Mouse (Mus musculus) embryonic facial prominence, embryonic 14.5 days (tissue): Measurements from ENCODE around the gene Lemd1. TPM values are rescaled to one million over a fixed set of nuclear protein-coding genes. Genes with fewer than 3 reads are reported as not detected.

Experiments
- ATAC-seq: fragments of 200-750 bp; cut with Nextera tagmentation; 2 replicates; pipeline ENCODE4 v1.8.0; 2017; ENCODE audit warnings: low read depth, moderate number of reproducible peaks, moderate TSS enrichment
- DNase-seq: peaks from one replicate; pipeline ENCODE4 v3.0.0-alpha.2; 2015; ENCODE audit warnings: low spot score
- H3K27ac ChIP-seq: fragments of 300-500 bp; sonication (generic); replicated peaks from 2 replicates; pipeline ENCODE4 v1.5.1; 2014; ENCODE audit warnings: low read depth, mild to moderate bottlenecking, low read length, moderate library complexity
- H3K27me3 ChIP-seq: fragments of 300-500 bp; sonication (generic); replicated peaks from 2 replicates; pipeline ENCODE4 v1.6.1; 2014; ENCODE audit warnings: low read length; ENCODE audit not compliant: control insufficient read depth, insufficient read depth
- H3K36me3 ChIP-seq: fragments of 300-500 bp; sonication (generic); 2 replicates; pipeline ENCODE4 v1.6.1; 2014; ENCODE audit warnings: low read length, mixed read lengths; ENCODE audit not compliant: control insufficient read depth, insufficient read depth
- H3K4me1 ChIP-seq: fragments of 300-500 bp; sonication (generic); 2 replicates; pipeline ENCODE4 v1.6.1; 2014; ENCODE audit warnings: antibody characterized with exemption, low read length; ENCODE audit not compliant: control insufficient read depth, insufficient read depth
- H3K4me2 ChIP-seq: fragments of 300-500 bp; sonication (generic); 2 replicates; pipeline ENCODE4 v1.6.1; 2014; ENCODE audit warnings: low read depth, mild to moderate bottlenecking, low read length, moderate library complexity, mixed read lengths
- H3K4me3 ChIP-seq: fragments of 300-500 bp; sonication (generic); 2 replicates; pipeline ENCODE4 v1.5.1; 2014; ENCODE audit warnings: low read depth, mild to moderate bottlenecking, low read length
- H3K9ac ChIP-seq: fragments of 300-500 bp; sonication (generic); 2 replicates; pipeline ENCODE4 v1.6.1; 2014; ENCODE audit warnings: low read depth, mild to moderate bottlenecking, low read length, moderate library complexity, mixed read lengths
- H3K9me3 ChIP-seq: fragments of 300-500 bp; sonication (generic); 2 replicates; pipeline ENCODE4 v1.6.1; 2016; ENCODE audit warnings: low read length; ENCODE audit not compliant: control insufficient read depth
- WGBS: fragments of 180-500 bp; shearing (Covaris S2); extraction: QIAGEN DNeasy Blood & Tissue Kit; methylation state at CpG from one replicate; pipeline ENCODE4 v1.1.7; 2014; 5-methylcytosine and 5-hydroxymethylcytosine counted together
- microRNA counts: library from miRNA; unstranded; fragments of <30 nt; microRNA quantifications from one replicate; lab custom pipeline; 2017
- microRNA-seq: library from miRNA; unstranded; fragments of <30 nt; microRNA quantifications from one replicate; pipeline ENCODE4, GENCODE M21; 2016; ENCODE audit warnings: borderline number of aligned reads
- polyA plus RNA-seq: library from polyadenylated mRNA; unstranded; fragments of >200 nt; fragmentation: Nextera tagmentation; extraction: Ambion mirVana; gene quantifications from 2 replicates; pipeline ENCODE4 v1.2.1, GENCODE M21; 2014

The Lemd1 gene
- polyA plus RNA-seq, 1 experiment from 2014 or later: 0.46 TPM

DNA sequence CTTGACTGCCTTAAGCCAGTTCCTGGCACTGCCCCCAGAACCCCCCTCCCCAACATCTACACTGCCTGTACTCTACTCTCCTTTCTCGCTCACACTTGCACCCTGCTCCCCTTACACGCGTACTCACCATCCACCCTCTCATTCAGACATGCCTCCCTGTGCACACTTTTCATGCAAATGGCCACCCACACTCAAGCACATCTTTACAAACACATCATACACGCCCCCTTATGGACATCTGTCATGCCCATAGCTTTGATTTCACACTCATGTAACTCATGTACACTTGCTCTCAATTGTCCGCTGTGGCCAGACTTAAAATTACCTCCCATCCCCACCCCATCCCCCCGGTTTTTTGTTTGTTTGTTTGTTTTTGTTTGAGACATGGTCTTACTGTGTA, 116.7 kb downstream of the Lemd1 start:
- WGBS: 81% methylated on average over 6 of the region's 6 CpGs
- no peaks in the 10 kb centered on the region for H3K4me1 ChIP-seq
- no peaks in the 10 kb centered on the region for H3K27me3 ChIP-seq
- H3K27ac ChIP-seq: no peak overlapping the region
- no peak overlapping the region for H3K9ac ChIP-seq
- no peak overlapping the region for H3K4me3 ChIP-seq
- H3K36me3 ChIP-seq: no peaks in the 10 kb centered on the region
- no peak for ATAC-seq
- H3K4me2 ChIP-seq: no peak overlapping the region
- DNase-seq: no peak
- H3K9me3 ChIP-seq: no peaks in the 10 kb centered on the region

DNA sequence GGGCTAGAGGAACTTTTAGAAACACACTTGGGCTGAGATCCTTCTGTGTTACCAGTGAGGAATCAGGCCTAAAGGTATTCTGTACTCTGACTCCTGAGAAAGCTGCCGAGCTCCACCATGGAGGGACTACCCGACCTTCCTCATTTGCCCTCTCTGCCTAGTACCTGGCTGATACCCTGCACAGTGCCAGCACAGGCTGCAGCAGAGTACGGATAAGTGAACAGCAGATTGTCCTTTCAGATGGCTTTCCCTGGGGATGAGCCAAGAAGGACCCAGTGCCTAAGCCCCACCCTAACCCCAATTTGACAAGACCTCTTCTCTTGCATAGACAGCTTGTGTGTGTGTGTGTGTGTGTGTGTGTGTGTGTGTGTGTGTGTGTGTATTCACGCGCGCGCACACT, 117.4 kb downstream of the Lemd1 start:
- WGBS: 80% methylated on average over 7 of the region's 7 CpGs
- ATAC-seq (no peak), DNase-seq (no peak)
- H3K4me3 ChIP-seq: no peak overlapping the region
- H3K27ac ChIP-seq: no peak overlapping the region
- H3K9ac ChIP-seq: no peak overlapping the region
- H3K36me3 ChIP-seq: no peaks in the 10 kb centered on the region
- H3K4me2 ChIP-seq: no peak overlapping the region
- H3K9me3 ChIP-seq: no peaks in the 10 kb centered on the region
- H3K27me3 ChIP-seq: no peaks in the 10 kb centered on the region
- no peaks in the 10 kb centered on the region for H3K4me1 ChIP-seq

MicroRNAs encoded within 50 kb of the gene (microRNA counts, 519-probe panel; counts per million panel counts)
- microRNA mmu-miR-135b (lab: Ali Mortazavi, UCI): 1,573 counts per million, percentile 8 among the panel's probes with 10 or more counts

Small RNA genes within 50 kb of the gene (microRNA-seq; reads per million reads assigned to microRNA genes)
- gene Mir135b: 405 reads per million, percentile 67 among the genes with 10 or more reads in this experiment

Other genes starting within 250 kb of the Lemd1 start
- 8.5 and 11.0 TPM in 2 replicates for gene Slc45a3, start 228.5 kb upstream of the Lemd1 start, polyA plus RNA-seq
- 27.6 and 39.0 TPM in 2 replicates for gene Elk4, start 183.8 kb upstream of the Lemd1 start, polyA plus RNA-seq
- 13.3 and 14.1 TPM in 2 replicates for gene Mfsd4a, start 123.4 kb upstream of the Lemd1 start, polyA plus RNA-seq
- 2.2 and 2.5 TPM in 2 replicates for gene Cdk18, start 51.7 kb upstream of the Lemd1 start, polyA plus RNA-seq
- 0.34 and 0.71 TPM in 2 replicates for gene AC124108.1, start within 50 bp of the Lemd1 start, polyA plus RNA-seq
- not detected in 2 replicates for gene Gm10188, start 38.3 kb downstream of the Lemd1 start, polyA plus RNA-seq
- 0.52 and 0.70 TPM in 2 replicates for gene Klhdc8a, start 107.2 kb downstream of the Lemd1 start, polyA plus RNA-seq
- 5.2 and 6.1 TPM in 2 replicates for gene Nuak2, start 124.7 kb downstream of the Lemd1 start, polyA plus RNA-seq
- 10.2 and 11.6 TPM in 2 replicates for gene Tmcc2, start 199.8 kb downstream of the Lemd1 start, polyA plus RNA-seq
- 15.6 and 16.1 TPM in 2 replicates for gene Dstyk, start 226.1 kb downstream of the Lemd1 start, polyA plus RNA-seq